Mouse (Mus musculus): ENCODE data around the gene Jpt1.
"Not testable (repeated sequence)": the region's sequence is repeated elsewhere in the genome, so short reads cannot be mapped to it uniquely, and the experiment has no call there.

The Jpt1 gene

DNA sequence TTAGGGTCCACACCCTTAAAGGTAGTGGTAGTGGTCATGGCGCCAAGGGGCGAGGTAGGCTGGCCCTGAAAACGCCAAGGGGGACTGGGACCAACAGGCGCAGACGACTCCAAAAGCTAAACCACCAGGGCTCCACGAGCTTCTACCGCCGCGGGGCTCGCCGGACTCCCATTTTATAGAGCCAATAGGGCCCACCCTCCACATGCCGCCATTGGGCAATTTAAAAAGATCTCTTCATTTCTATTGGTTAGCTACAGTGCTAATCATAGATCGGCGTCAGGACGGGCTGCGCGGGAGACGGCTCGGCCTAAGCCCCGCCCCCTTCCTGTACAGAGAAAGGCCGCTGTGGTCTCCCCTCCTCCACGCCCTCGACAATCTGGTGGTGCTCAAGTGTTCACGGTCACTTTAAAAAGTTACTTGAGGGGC is at the start of gene Jpt1:
TSS of gene Jpt1 (minus strand) at position 150 of the 426 bp plus-strand sequence.
- peak; percentile 93 to 95 for DNase-seq (ENCODE audit: low spot score in 2 of 2)

DNA sequence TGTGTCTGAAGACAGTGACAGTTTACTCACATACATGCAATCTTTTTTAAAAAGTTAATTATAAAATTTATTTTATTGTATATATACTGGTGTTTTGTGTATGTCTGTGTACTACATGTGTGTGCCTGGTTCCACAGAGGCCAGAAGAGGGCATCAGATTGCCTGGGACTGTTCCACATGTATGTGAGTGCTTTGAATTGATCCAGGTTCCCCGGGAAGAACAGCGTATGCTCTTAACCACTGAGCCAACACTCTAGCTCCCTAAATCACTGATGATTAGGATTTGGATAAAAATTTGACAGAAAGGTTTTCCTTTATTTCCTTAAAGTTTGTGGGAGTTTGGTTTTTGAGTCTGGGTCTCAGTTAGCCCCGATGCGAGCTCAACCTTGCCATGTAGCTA is 49.2 kb upstream of the Jpt1 start:
- DNase-seq (ENCODE audit: low spot score in 2 of 2): no peak

DNA sequence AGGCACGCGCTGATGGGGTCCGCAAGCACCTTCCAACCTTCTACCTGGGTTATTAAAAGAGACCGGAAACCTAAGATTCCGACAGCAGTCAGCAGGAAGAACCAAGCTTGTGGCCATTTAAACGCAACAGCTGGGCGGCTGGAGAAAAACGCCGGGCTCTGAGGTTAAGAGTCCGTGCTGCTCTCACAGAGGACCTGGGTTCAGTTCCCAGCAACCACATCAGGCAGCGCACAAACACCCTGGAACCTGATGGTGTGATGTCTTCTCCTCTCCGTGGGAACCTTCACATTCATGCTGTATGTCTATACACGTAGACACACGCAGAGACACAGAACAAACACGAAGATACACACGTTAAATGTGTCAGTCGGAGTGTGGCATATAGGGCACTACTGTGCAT is 41.5 kb upstream of the Jpt1 start:
- DNase-seq (ENCODE audit: low spot score in 2 of 2): no peak

DNA sequence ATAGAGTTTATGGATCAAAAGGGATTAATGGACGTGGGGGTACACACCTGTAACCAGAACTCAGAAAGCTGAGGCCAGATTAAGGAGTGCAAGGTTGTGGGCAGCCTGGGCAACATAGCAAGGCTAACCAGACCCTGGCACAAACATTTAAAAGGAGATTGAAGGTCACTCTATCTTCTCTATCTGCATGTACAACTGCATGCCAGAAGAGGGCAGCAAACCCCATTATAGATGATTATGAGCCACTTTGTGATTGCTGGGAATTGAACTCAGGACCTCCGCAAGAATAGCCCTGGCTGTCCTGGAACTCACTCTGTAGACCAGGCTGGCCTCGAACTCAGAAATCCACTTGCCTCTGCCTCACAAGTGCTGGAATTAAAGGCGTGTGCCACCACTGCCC is 38.6 kb upstream of the Jpt1 start:
- DNase-seq (ENCODE audit: low spot score in 2 of 2): no peak

DNA sequence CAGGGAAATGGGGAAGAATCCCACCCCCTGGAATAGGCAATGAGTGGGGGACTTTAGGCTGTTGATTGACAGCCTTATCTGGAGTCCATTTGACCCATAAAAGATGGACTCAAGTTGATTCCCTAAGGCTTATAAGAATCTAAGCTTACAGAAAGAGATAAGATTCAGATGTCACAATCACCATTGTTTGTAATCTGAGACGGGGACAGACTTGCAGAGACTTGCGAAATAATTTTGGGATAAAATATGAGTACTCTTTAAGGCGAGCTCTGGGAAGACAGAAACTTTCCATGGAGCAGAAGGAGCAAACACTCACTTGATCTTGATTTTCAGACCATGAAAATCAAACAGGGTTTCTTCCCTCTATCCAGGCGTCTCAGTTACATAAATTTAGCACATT is 29.4 kb upstream of the Jpt1 start:
- DNase-seq (ENCODE audit: low spot score in 2 of 2): no peak

DNA sequence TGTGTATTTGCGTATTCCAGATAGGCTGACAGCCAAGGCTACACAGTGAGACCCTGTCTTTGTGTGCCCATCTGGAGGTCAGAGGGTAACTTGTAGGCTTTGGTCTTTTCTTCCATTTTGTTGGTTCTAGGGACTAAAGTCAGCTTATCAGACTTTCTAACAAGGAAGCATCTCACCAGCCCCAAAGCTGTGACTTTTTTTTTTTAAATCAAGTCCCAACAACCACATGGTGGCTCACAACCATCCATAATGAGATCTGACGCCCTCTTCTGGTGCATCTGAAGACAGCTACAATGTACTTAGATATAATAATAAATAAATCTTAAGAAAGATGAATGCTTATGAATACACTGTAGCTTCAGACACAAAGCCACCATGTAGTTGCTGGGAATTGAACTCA is 23.9 kb upstream of the Jpt1 start:
- no peak for DNase-seq (ENCODE audit: low spot score in 2 of 2)

DNA sequence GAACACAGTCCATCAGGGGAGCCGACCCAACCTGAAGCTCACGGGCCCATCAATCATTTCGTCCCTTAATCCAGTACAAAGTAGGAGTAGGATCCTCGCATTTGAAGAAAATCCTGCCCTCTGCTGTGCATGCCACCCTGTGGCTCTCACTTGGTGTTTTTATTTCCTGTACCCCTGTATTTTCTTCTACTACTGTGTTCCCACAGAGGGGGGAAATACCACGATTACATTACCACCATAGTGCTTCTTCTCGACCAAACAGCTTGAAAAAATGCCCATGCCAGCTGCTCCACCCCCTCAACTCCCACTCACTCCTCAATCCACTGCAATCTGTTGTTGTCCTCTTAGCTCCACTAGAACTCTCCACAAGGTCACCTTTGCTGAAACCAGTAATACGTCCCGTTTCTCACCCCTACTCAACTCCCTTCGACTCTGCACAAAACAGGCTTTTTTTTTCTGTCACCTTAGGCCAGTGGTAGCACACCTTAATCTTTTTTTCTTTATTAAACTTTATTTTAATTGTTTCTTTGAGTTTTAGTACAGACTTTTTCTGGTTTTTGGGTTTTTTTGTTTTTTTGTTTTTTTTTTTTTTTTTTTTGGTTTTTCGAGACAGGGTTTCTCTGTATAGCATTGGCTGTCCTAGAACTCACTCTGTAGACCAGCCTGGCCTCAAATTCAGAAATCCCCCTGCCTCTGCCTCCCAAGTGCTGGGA is 22.8 kb upstream of the Jpt1 start:
- DNase-seq (ENCODE audit: low spot score in 2 of 2): peak in 1 of 2 experiments; percentile 18

DNA sequence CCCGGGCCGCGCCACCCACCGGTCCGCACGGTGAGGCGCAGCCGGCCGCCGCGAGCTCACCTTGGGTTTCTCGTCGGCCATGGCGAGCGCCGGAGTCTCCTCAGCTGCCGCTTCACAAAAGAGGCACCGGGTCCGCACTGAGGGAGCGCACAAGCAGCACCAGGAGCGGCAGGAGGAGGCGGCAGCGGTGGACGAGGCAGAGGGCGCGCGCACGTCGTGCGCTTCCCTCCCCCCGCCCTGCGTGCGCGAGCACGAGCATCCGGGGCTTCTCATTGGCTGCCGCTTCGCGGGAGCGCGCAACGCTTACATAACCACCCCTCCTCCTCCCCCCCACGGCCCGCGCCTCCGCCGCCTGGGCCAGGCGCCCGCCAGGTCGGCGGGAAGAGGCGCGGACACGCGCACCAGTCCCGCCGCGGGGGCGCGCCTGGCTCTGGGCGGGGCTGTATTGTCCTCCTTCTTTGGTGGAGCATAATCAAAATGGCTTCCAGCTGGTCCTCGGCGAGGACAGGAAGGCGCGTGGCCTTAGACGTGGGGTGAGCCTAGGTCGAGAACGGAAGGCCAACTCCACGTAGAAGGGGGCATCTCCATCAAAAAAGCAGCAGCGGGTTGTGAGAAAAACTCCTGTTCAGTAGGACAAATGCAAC is 22.0 kb upstream of the Jpt1 start, which contains the start of gene Sumo2:
TSS of gene Sumo2 (minus strand) at position 239 of the 644 bp plus-strand sequence.
- DNase-seq (ENCODE audit: low spot score in 2 of 2): peak; percentile 94 to 96

DNA sequence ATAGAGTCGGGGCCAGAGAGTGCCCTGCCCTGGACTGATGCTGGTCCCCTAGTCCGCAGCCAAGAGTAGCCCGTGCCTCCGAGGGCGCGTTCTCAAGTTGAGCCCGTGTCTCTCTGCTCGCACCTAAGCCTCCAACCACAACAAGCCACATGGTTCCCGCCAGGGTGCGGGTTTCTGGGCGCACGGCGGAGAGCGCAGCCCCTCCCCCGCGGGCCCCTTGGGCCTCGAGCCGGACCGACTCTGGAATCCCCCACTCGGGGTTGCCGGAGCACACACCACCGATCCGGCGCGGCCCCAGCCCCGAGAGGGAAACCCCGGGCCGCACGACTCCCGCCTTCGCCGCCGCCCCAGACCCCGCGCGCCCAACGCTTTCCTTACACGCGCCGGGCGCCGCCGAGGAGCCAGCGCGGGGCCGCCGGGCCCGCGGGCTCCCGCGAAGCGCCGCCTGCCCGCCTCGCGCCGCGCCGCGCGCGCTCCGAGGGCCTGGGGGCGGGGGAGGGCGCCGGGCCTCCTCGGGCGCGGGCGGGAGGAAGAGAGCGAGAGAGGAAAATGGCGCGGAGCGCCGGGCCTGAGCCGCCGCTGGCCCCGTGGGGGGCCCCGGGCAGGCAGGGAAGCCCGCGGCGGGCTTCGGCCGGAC is 21.3 kb upstream of the Jpt1 start:
- DNase-seq (ENCODE audit: low spot score in 2 of 2): peak in 1 of 2 experiments; percentile 29

DNA sequence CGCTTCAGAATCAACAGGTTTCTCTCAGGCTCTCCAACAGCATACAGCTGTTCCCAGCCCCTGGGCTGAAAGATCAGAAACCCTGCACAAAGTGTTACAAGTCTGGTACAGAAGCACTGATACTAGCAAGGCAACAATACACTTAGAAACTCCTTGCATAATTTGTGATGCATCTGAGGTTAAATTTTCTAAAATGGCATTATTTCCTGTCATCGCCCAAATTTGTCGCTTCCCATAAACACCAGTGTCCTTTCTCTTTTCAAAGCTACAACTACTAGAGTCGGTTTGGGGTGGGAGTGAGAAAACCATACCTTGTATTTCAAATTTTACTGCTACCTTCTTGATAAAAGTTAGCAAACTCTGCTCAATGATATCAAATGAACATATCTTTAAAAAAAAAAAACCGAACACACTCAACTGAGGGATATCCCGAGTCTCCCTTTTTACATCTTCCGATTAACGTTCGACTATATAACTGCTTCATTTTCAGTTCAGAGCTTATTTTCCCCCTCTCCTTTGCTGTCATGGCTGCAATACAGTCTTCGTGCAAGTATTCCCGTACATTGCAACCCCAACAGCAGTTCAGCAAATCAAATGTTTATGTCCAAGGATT is 20.7 kb upstream of the Jpt1 start:
- no peak for DNase-seq (ENCODE audit: low spot score in 2 of 2)

DNA sequence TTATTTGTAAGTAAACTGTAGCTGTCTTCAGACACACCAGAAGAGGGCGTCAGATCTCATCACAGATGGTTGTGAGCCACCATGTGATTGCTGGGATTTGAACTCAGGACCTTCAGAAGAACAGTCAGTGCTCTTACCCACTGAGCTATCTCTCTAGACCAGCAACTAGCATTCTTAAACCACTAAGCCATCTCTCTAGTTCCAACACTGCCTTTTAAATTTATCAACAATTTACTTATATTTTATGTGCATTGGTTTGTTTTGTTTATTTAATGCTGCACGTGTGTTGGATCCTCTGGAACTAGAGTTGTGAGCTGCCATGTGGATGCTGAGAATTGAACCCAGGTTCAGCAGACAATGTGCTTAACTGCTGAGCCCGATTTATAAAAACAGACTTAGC is 12.3 kb upstream of the Jpt1 start:
- not testable (repeated sequence) for DNase-seq (ENCODE audit: low spot score in 2 of 2)

DNA sequence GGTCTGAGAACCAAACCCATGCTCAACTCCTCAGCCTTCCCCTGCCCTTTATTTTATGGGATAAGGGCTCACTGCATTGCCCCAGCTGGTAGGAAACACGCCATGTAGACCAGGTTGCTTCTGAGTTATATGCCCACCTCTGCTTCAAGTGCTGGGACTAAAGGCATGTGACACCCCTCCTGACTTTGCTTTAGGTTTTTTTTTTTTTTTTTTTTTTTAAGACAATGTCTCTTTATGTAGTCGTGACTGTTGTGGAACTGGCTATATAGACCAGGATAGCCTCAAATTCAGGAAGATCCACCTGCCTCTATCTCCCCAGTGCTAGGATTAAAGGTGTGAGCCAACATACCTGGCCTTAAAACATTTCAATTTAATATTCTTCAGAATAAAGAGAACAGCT is 8.5 kb upstream of the Jpt1 start:
- DNase-seq (ENCODE audit: low spot score in 2 of 2): no peak

DNA sequence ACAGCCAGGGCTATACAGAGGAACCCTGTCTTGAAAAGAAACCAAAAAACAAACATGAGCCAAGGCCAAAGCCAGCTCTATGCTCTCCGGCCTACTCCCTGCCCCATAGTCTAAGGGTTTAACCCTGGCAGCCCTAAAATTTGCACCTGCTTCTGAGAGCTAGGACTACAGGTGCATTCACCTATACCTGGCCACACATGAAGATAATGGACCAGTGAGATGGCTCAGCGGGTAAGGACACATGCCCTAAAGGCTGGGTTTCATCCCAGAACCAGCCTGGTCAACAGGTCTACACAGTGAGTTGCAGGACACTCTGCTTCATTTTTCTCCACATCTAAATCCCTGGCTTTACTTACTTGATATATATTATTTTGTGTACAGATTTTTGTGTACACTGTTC is 8.1 kb upstream of the Jpt1 start:
- DNase-seq (ENCODE audit: low spot score in 2 of 2): no peak

DNA sequence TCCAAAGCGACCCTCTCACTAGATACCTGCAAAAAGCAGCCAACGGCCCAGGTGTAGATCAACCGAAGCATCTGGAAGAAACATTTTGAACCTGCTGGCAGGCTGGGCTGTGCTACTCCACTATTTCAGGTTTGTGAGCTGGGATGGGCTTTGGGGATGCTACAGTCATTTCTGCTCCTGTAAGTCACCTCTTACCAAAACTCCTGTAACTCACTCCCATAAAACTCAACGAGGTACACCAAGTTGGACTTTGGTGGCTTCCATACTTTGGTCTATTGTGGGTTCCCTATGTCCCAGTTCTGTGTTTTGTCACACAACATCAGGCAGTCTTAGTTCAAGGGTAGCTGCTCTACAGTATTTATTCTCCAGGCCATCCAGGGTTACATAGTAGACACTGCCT is 6.9 kb upstream of the Jpt1 start:
- no peak for DNase-seq (ENCODE audit: low spot score in 2 of 2)

DNA sequence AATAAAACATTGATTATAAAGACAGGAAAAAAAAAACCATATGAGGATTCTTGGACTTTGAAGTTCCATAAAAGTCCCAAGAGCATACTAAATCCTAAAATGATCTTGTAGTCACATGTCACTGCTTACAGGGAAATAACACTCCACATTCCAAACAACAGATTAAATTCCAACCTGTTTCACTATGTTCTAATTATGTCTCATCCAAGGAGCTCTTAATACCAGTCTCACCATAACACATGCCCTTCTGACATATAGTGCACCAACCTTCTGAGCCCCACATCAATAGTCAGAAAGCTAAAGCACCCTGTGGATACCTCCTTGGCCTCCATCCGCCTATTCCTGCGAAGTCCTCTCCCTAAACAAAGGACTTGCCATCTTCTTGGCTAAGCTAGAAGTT is 6.0 kb upstream of the Jpt1 start:
- DNase-seq (ENCODE audit: low spot score in 2 of 2): no peak

DNA sequence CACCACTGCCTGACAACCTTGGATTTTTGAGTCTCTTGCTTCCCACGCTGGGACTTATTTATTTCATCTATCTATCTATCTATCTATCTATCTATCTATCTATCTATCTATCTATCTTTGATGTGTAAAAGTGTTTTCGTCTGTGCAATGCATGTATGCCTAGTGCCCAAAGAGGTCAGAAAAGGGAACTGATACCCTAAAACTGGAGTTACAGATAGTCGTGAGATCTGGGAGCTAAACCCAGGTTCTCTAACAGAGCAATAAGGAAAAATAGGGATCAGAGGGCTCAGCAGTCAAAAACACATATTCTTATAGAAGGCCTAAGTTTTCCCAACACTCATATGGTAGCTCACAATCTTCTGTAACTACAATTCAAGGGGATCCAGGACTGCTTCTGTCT is 5.4 kb upstream of the Jpt1 start:
- no peak for DNase-seq (ENCODE audit: low spot score in 2 of 2)

DNA sequence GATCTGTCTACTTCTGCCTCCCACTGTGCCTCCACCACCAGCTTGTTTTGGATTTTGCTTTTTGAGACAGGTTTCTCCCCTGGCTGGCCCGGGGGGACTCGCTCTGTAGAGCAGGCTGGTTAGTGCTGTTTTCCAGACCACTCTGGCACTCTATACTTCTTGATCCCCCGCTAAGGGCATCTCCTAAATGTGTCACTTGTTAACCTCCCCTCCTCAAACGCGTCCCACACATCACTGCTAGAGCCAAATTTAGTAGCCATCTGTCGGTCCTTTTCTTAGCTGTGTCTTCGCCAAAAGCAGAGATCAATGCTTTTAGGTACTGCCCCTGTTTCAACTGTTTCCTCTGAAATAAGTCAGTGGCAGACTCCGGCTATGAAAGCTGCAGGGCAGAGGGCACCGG is 4.5 kb upstream of the Jpt1 start:
- peak in 1 of 2 experiments; percentile 30 for DNase-seq (ENCODE audit: low spot score in 2 of 2)

DNA sequence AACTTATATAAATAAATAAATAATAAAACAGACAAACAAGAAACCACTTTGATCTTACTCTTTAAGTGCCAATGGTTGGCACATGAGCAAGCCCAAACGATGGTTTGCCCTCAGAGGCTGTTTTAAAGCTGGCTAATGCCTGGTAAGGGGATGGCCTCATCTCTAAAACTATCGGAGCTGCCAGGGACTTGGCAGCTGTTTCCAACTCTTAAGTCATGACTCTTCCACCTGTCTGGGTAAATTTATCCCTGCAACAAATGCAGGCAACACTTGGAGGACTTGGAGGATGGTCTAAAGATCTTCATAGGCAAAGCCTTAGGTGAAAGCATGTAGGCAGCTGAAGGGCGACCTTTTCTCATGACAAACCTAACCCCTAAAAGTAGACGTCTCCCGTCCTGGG is 2.8 kb upstream of the Jpt1 start:
- DNase-seq (ENCODE audit: low spot score in 2 of 2): no peak

DNA sequence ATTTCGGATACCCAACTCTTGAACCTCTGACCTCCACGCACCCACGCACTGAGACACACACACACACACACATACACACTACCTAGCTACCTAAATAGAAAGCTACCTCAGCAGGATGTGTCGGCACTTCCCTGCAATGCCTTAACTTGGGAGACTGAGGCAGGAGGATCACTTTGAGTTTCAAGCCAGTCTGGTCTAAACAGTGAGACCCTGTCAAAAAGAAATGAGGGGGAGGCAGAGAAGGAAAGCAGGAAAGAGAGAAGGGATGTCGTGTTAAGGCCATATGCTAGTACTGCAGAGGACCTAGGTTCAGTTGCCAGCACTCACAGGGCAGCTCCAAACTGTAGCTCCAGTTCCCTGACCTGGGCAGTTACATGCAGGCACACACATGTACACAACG is 834 bp upstream of the Jpt1 start:
- DNase-seq (ENCODE audit: low spot score in 2 of 2): no peak

DNA sequence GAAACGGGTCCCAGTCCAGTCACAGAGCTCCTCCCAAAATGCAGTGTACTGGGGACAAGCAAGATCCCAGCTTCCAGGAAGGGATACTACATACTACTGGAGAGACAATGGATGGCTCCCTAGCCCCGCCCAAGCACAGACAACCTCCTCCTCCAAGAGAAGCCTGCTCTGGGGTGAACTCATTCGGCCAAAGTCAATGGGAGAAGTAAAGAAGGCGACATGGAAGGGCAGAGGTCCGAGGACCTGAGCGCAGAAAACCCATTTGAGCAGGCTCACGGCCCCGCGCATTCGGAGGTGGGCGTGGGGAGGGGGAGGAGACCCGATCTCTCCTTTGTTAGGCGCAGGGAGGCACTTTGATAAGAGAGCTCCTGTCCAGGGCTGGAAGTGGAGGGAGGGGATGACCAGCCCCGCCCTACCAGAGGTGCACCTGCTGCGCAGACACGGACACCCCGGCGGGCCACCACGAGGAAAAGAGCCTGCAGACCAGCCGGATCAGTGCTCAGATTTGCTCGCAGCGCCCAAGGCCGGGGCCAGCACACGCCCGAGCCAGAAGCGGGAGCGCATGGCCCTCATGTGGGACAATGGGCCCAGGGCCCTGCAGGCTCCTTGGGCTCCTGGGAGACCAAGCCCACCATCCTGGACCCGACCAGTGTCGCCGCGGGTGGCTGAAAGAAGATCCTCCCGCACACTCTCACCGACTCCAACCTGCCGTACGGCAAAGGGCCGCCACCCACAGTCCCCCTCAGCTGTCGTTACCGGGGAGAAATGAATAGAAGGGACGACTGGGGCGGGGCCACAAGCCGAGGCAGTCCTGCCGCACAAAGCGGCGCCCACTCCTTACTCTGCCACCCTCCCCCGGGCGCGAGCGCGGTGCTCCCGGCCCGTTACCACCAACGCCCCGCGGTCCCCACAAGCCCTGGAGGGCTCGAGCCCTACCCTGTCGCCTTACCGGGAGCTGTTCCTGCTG is 633 bp downstream of the Jpt1 start:
- peak; percentile 46 to 65 for DNase-seq (ENCODE audit: low spot score in 2 of 2)

DNA sequence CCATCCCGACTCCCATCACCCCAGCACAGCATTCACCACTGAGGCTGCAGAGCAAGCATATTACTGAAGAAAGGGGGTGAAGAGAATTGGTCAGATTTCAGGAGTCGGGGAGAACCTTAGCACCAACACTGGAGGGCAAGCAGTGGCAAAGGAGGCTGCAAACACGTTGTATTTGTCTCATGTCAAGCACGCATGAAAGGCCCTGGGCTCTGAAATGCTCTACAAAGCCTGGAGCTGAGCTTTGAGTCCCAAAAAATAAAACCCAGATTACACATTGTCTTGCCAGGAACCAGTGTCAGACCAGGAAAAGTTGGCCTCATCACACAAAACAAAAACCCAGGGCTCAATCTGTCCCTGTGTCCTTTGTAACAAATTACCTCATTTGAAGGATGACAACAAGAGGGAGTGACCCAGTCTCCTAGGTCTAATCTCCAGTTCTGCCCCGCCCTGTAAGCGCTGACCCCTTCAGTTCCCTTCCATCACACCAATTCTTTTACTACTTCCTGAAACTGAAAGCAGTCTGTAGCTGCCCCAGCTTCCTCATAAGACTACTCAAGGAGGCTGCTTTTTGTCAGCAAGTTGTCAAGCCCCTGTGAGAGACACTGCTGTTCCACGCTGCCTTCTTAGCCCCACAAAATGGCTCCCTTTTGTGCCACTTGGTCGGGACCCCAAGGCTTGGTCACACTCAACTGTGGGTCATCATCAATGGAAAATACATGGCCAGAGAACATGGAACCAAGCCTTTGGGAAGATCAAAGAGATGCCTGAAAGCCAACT is 1.6 kb downstream of the Jpt1 start:
- DNase-seq (ENCODE audit: low spot score in 2 of 2): no peak
